Mouse (Mus musculus) neural tube, embryonic 14.5 days (tissue): ENCODE data around the gene Krt31. TPM values are rescaled to one million over a fixed set of nuclear protein-coding genes. Genes with fewer than 3 reads are reported as not detected.

ENCODE experiments used
- ATAC-seq: fragments of 200-750 bp; cut with Nextera tagmentation; 2 replicates; pipeline ENCODE4 v1.8.0; 2017; ENCODE audit warnings: low read depth, mild to moderate bottlenecking, moderate TSS enrichment, moderate library complexity
- H3K27ac ChIP-seq: fragments of 300-500 bp; sonication (generic); 2 replicates; pipeline ENCODE4 v1.5.1; 2014; ENCODE audit warnings: low read depth, mild to moderate bottlenecking, control low read depth, low read length, moderate library complexity, mixed read lengths
- H3K27me3 ChIP-seq: fragments of 300-500 bp; sonication (generic); 2 replicates; pipeline ENCODE4 v1.6.1; 2014; ENCODE audit warnings: low read length; ENCODE audit not compliant: control insufficient read depth, insufficient read depth
- H3K36me3 ChIP-seq: fragments of 300-500 bp; sonication (generic); 2 replicates; pipeline ENCODE4 v1.6.1; 2014; ENCODE audit warnings: low read length, mixed read lengths; ENCODE audit not compliant: control insufficient read depth, insufficient read depth
- H3K4me1 ChIP-seq: fragments of 300-500 bp; sonication (generic); 2 replicates; pipeline ENCODE4 v1.6.1; 2014; ENCODE audit warnings: low read length; ENCODE audit not compliant: control insufficient read depth, insufficient read depth
- H3K4me2 ChIP-seq: fragments of 300-500 bp; sonication (generic); 2 replicates; pipeline ENCODE4 v1.6.1; 2014; ENCODE audit warnings: mild to moderate bottlenecking, low read depth, low read length, control low read depth
- H3K4me3 ChIP-seq: fragments of 300-500 bp; sonication (generic); 2 replicates; pipeline ENCODE4 v1.5.1; 2014; ENCODE audit warnings: low read depth, low read length, control low read depth, mixed read lengths
- H3K9ac ChIP-seq: fragments of 300-500 bp; sonication (generic); replicated peaks from 2 replicates; pipeline ENCODE4 v1.6.1; 2014; ENCODE audit warnings: low read depth, mild to moderate bottlenecking, control low read depth, low read length, mixed read lengths
- H3K9me3 ChIP-seq: fragments of 300-500 bp; sonication (generic); 2 replicates; pipeline ENCODE4 v1.6.1; 2016; ENCODE audit warnings: low read length; ENCODE audit not compliant: control insufficient read depth
- WGBS: fragments of 180-500 bp; shearing (Covaris S2); extraction: QIAGEN DNeasy Blood & Tissue Kit; methylation state at CpG from one replicate; pipeline ENCODE4 v1.1.7; 2014; 5-methylcytosine and 5-hydroxymethylcytosine counted together
- polyA plus RNA-seq: library from polyadenylated mRNA; unstranded; fragments of >200 nt; fragmentation: Nextera tagmentation; extraction: Ambion mirVana; gene quantifications from 2 replicates; pipeline ENCODE4 v1.2.1, GENCODE M21; 2014

Krt31 gene
- polyA plus RNA-seq, 1 experiment from 2014 or later: not detected

GRCm38 (mm10) chr11:100010682-100011081 is 39.7 kb downstream of the Krt31 start:
- WGBS: 85% methylated on average over 5 of the region's 5 CpGs
- Histone ChIP-seq H3K4me1 (no peaks in the 10 kb centered on the region), H3K36me3 (no peaks in the 10 kb centered on the region)

GRCm38 (mm10) chr11:100008336-100008735 is 42.0 kb downstream of the Krt31 start:
- H3K27me3 ChIP-seq: no peaks in the 10 kb centered on the region
- H3K4me3 ChIP-seq: no peak overlapping the region
- no peaks in the 10 kb centered on the region for H3K36me3 ChIP-seq
- WGBS: 89% methylated on average over 5 of the region's 5 CpGs
- no peak overlapping the region for H3K27ac ChIP-seq
- no peak overlapping the region for H3K4me2 ChIP-seq
- no peaks in the 10 kb centered on the region for H3K9me3 ChIP-seq
- no peak overlapping the region for H3K9ac ChIP-seq
- H3K4me1 ChIP-seq: no peaks in the 10 kb centered on the region
- no peak for ATAC-seq

More at GRCm38 (mm10) chr11:100010682-100011081, 39.7 kb downstream of the Krt31 start:
- H3K27me3 ChIP-seq: no peaks in the 10 kb centered on the region
- no peak overlapping the region for H3K4me3 ChIP-seq
- no peaks in the 10 kb centered on the region for H3K9me3 ChIP-seq
- ATAC-seq: no peak
- no peak overlapping the region for H3K9ac ChIP-seq
- H3K27ac ChIP-seq: no peak overlapping the region
- no peak overlapping the region for H3K4me2 ChIP-seq

- 60% methylated on average over 3 of the region's 3 CpGs for WGBS
- ATAC-seq: no peak
- Histone ChIP-seq H3K4me3 (no peak overlapping the region), H3K4me2 (no peak overlapping the region), H3K9me3 (no peaks in the 10 kb centered on the region; the same call in none of the 2 replicates), H3K36me3 (no peaks in the 10 kb centered on the region), H3K4me1 (no peaks in the 10 kb centered on the region), H3K27me3 (no peaks in the 10 kb centered on the region), H3K27ac (no peak overlapping the region), H3K9ac (no peak overlapping the region)
Observed at GRCm38 (mm10) chr11:100006624-100007023, 43.7 kb downstream of the Krt31 start.

GRCm38 (mm10) chr11:100005905-100006304 is 44.4 kb downstream of the Krt31 start:
- H3K27me3 ChIP-seq: no peaks in the 10 kb centered on the region
- no peak overlapping the region for H3K9ac ChIP-seq
- H3K27ac ChIP-seq: no peak overlapping the region
- no peaks in the 10 kb centered on the region for H3K36me3 ChIP-seq
- 87% methylated on average over 8 of the region's 8 CpGs for WGBS
- H3K4me1 ChIP-seq: no peaks in the 10 kb centered on the region
- H3K9me3 ChIP-seq: no peaks in the 10 kb centered on the region; the same call in none of the 2 replicates
- H3K4me3 ChIP-seq: no peak overlapping the region
- ATAC-seq: no peak
- no peak overlapping the region for H3K4me2 ChIP-seq

GRCm38 (mm10) chr11:100004846-100005245 is 45.5 kb downstream of the Krt31 start:
- Histone ChIP-seq H3K4me3 (no peak overlapping the region), H3K4me1 (no peaks in the 10 kb centered on the region), H3K27me3 (no peaks in the 10 kb centered on the region), H3K27ac (no peak overlapping the region), H3K36me3 (no peaks in the 10 kb centered on the region), H3K9ac (no peak overlapping the region), H3K4me2 (no peak overlapping the region), H3K9me3 (no peaks in the 10 kb centered on the region; the same call in none of the 2 replicates)
- no peak for ATAC-seq
- 24% methylated on average over 6 of the region's 6 CpGs for WGBS

GRCm38 (mm10) chr11:99999091-99999490 is 51.3 kb downstream of the Krt31 start:
- H3K36me3 ChIP-seq: no peaks in the 10 kb centered on the region
- ATAC-seq: no peak
- H3K4me2 ChIP-seq: no peak overlapping the region
- H3K9me3 ChIP-seq: no peaks in the 10 kb centered on the region; the same call in none of the 2 replicates
- H3K4me1 ChIP-seq: no peaks in the 10 kb centered on the region
- H3K4me3 ChIP-seq: no peak overlapping the region
- H3K27ac ChIP-seq: no peak overlapping the region
- H3K27me3 ChIP-seq: no peaks in the 10 kb centered on the region
- no peak overlapping the region for H3K9ac ChIP-seq
- 94% methylated on average over 7 of the region's 7 CpGs for WGBS

Other genes with a start within 250 kb of the Krt31 start
- not detected in 2 replicates for gene Gm11554, start 246.1 kb downstream of the Krt31 start, polyA plus RNA-seq
- not detected in 2 replicates for gene Krtap4-13, start 240.7 kb downstream of the Krt31 start, polyA plus RNA-seq
- not detected in 2 replicates for gene Gm11564, start 234.9 kb downstream of the Krt31 start, polyA plus RNA-seq
- not detected in 2 replicates for gene 2300003K06Rik, start 212.5 kb downstream of the Krt31 start, polyA plus RNA-seq
- gene Krtap4-16, start 198.9 kb downstream of the Krt31 start, polyA plus RNA-seq: not detected in 2 replicates
- not detected in 2 replicates for gene Gm11568, start 192.6 kb downstream of the Krt31 start, polyA plus RNA-seq
- gene Gm11559, start 186.1 kb downstream of the Krt31 start, polyA plus RNA-seq: not detected in 2 replicates
- gene Krtap9-1, start 177.2 kb downstream of the Krt31 start, polyA plus RNA-seq: not detected in 2 replicates
- gene Gm11567, start 171.4 kb downstream of the Krt31 start, polyA plus RNA-seq: not detected in 2 replicates
- not detected in 2 replicates for gene Krtap31-1, start 142.6 kb downstream of the Krt31 start, polyA plus RNA-seq
- gene Gm11565, start 135.8 kb downstream of the Krt31 start, polyA plus RNA-seq: not detected in 2 replicates
- gene Krtap31-2, start 114.3 kb downstream of the Krt31 start, polyA plus RNA-seq: not detected in 2 replicates
- gene Krtap9-5, start 102.1 kb downstream of the Krt31 start, polyA plus RNA-seq: not detected in 2 replicates
- not detected in 2 replicates for gene Krtap29-1, start 71.5 kb downstream of the Krt31 start, polyA plus RNA-seq
- 0.24 TPM in 1 of 2 replicates, not detected in the other for gene Krtap16-1, start 64.0 kb downstream of the Krt31 start, polyA plus RNA-seq
- gene Krtap17-1, start 56.6 kb downstream of the Krt31 start, polyA plus RNA-seq: 0.56 and 0.86 TPM in 2 replicates
- gene Krt33a, start 34.3 kb downstream of the Krt31 start, polyA plus RNA-seq: not detected in 2 replicates
- not detected in 2 replicates for gene Krt33b, start 20.7 kb downstream of the Krt31 start, polyA plus RNA-seq
- not detected in 2 replicates for gene Krt34, start 9.0 kb downstream of the Krt31 start, polyA plus RNA-seq
- gene Krt32, start 37.7 kb upstream of the Krt31 start, polyA plus RNA-seq: not detected in 2 replicates
- not detected in 2 replicates for gene Krt35, start 45.7 kb upstream of the Krt31 start, polyA plus RNA-seq
- gene Krt36, start 55.1 kb upstream of the Krt31 start, polyA plus RNA-seq: not detected in 2 replicates
- gene Krt13, start 71.0 kb upstream of the Krt31 start, polyA plus RNA-seq: not detected in 2 replicates
- gene Krt15, start 85.4 kb upstream of the Krt31 start, polyA plus RNA-seq: not detected in 2 replicates
- 0.46 and 0.51 TPM in 2 replicates for gene Krt19, start 98.1 kb upstream of the Krt31 start, polyA plus RNA-seq
- gene Krt9, start 142.7 kb upstream of the Krt31 start, polyA plus RNA-seq: 0.08 TPM in 1 of 2 replicates, not detected in the other
- gene Krt14, start 157.0 kb upstream of the Krt31 start, polyA plus RNA-seq: 0.36 and 0.40 TPM in 2 replicates
- gene Krt16, start 198.4 kb upstream of the Krt31 start, polyA plus RNA-seq: not detected in 2 replicates
- 0.22 TPM in 1 of 2 replicates, not detected in the other for gene Krt17, start 210.5 kb upstream of the Krt31 start, polyA plus RNA-seq
- gene Krt42, start 219.3 kb upstream of the Krt31 start, polyA plus RNA-seq: not detected in 2 replicates